Mouse (Mus musculus) kidney, adult 2 months (tissue): Measurements from ENCODE around the gene Gm13283.
"Not testable (repeated sequence)": the region's sequence is repeated elsewhere in the genome, so short reads cannot be mapped to it uniquely, and the experiment has no call there.

ENCODE experiments used
- CTCF ChIP-seq: fragments of 200-500 bp; conservative IDR thresholded peaks from 2 replicates; pipeline ENCODE4 v1.5.1; 2011; ENCODE audit warnings: low read depth, mild to moderate bottlenecking, control low read depth, low read length, moderate library complexity, mixed read lengths; ENCODE audit not compliant: insufficient read depth, insufficient read length
- POLR2A ChIP-seq: fragments of 200-500 bp; IDR thresholded peaks from one replicate; pipeline ENCODE4 v1.6.1; 2011; ENCODE audit warnings: low read depth, low read length, control low read depth

GRCm38 (mm10) chr4:88758751-88759150 is 1.2 kb upstream of the Gm13283 start:
- TF ChIP-seq CTCF, POLR2A: not testable (repeated sequence)
